Mouse (Mus musculus) left cerebral cortex, adult 2 months (tissue): ENCODE data around the gene Dcbld1. TPM values are rescaled to one million over a fixed set of nuclear protein-coding genes. Genes with fewer than 3 reads are reported as not detected.
A peak's percentile ranks its signal among the peaks of the same experiment; 100 is the strongest.

Source experiments
- DNase-seq, 2 experiments: peaks; one replicate each; pipeline ENCODE4 v3.0.0; 2021 to 2022; ENCODE audit warnings: low spot score in 2 of 2, mixed read lengths in 1 of 2; ENCODE audit errors: extremely low spot score in 1 of 2
- H3K27ac ChIP-seq: fragments of 200-600 bp; 2 replicates; pipeline ENCODE4 v1.8.1; 2022
- H3K4me3 ChIP-seq: fragments of 200-600 bp; 2 replicates; pipeline ENCODE4 v1.8.1; 2022
- CTCF ChIP-seq: fragments of 200-600 bp; IDR thresholded peaks from 2 replicates; pipeline ENCODE4 v1.8.1; 2022; ENCODE audit warnings: antibody characterized with exemption, mild to moderate bottlenecking, moderate library complexity
- intact Hi-C: fragments of 180-260 bp; cut with DNase I; formaldehyde crosslinking; loops from one replicate; pipeline ENCODE4 v1.15.1; 2025
- total RNA-seq, 2 experiments: library from RNA; stranded (reverse); gene quantifications; 2 replicates each; pipeline ENCODE4 v1.2.3; 2021

The Dcbld1 gene
- total RNA-seq, 2 experiments from 2014 or later = 5.1 to 5.7 TPM

DNA sequence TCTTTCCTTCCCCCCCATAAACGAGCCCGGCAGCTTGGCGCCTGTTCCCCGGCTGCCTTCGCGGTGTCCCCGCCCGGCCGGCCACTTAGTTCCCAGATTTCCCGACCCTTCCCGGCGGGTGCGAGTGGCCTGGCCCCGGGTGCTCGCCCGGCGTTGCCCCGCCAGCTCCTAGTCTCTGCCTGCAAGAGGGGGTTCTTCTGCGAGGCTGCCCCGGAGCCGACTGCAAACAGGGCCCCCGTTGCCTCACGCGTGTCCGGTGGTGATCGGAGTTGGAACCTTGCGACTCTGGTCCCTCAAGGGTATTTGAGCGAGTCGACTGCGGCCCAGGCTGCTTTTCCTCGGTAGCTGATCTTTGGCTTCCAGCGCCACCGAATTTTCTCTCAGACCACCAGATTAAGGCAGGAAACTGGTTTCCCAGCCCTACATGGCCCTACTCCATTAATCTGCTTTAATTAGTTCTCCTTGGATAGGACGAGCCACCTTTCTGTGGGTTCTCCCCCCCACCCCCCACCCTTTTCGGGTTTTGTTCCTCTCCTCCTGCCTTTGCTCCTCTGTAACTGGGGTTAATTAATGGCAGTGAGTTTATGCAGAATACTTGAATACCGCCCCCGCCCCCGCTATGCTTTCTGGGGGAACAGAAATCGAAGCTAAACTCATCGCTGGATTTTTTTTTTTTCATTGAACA is 692 bp downstream of the Dcbld1 start:
- intact Hi-C loops = loop anchor here (2.0 kb wide), 2 partner anchors 97 to 151 kb away; no protein-coding TSS in a partner anchor
- peak overlapping the region; percentile 64 for H3K4me3 ChIP-seq
- H3K27ac ChIP-seq = peak overlapping the region; percentile 58; the same call in 1 of the 2 replicates
- no peak for TF ChIP-seq CTCF
- peak in 1 of 2 experiments; percentile 23 for DNase-seq

DNA sequence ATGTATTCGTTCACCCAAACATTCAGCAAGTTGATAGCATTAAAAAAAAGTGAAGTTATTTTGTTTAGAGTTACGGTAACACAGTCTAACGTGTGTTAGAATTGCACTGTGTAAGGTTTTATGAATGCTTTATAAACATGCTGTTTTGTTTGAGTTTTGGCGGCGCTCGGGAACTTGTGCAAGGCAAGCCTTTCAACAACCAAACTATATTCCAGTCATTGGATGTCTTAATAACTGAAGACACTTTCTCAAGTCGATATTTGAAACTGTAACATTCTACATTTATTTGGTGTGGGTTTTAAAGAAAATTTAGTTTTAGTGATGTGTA is 1.2 kb downstream of the Dcbld1 start:
- no peak for TF ChIP-seq CTCF

DNA sequence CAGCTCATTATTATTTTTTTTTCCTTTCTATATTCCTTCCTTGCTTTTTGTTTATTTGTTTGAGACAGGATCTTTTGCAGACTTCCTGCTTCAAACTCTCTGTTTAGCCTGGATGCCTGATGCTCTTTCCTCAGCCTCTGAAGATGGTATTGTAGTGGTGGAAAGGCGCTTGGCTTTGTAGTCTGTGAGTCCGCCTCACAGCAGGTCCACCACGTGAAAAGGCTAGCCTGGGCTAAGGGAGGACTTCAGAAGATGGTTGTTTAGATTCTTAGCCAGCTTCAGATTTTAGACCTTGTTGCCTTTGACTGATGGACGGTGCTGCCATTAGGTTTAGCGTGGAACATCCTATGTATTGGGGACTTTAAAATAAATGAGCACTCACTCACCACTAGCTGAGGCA is 2.0 kb downstream of the Dcbld1 start:
- DNase-seq = no peak
- intact Hi-C loops = no loop called here
- no peak overlapping the region for H3K4me3 ChIP-seq
- TF ChIP-seq CTCF = no peak
- H3K27ac ChIP-seq = no peak overlapping the region

More for the DNA sequence above, 1.2 kb downstream of the Dcbld1 start:
- DNase-seq = no peak
- peak overlapping the region; percentile 64 for H3K4me3 ChIP-seq
- H3K27ac ChIP-seq = no peak overlapping the region
- intact Hi-C loops = no loop called here

DNA sequence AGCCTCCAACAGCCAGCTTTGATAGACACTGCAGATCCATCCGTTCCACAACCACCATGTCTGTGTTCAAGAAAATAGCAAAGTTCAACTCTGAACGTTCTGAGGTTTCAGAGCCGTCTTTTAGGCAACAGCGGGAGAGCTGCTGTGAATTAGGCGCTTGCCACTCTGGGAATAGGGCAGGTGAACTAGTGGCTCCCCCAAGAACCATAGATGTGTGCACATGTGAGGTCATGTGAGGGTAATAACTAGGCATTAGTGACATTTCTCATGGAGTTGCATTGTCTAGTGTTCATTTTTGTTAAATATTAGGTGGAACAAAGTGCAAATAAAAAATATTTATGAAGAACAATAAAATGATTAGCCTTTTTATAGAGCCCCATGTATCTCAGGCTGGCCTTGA is 8.6 kb downstream of the Dcbld1 start:
- Histone ChIP-seq H3K27ac (no peak overlapping the region), H3K4me3 (no peak overlapping the region)
- intact Hi-C loops = no loop called here
- DNase-seq = no peak
- no peak for TF ChIP-seq CTCF

DNA sequence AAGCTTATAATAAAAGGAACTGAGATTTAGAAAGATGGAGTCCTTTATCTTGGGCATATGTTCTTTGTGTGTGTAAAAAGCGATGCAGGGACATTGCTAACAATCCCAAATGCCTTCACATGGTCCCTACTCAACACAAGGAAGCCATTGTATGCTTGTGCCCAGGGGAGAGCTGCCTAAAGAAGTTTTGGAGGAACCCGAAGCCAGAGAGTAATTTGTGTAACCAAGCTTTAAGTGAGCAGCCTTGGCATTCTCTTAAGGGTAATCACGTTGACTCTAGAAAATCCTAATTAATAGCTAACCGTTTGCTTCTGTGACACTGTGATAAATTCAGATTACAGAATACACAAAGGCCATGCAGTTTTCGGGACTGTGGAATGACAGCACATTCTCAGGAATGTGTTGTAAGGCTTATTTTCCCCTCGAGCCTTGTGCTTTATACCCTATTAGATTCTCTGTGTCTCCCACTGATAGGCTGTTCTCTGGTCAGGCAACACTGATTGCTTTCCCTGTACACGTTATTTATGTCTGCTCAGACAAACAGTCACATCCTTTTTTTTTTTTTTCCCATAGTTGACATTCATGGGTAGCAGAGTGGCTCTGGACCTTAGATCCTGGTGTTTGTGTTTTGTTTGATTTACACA is 9.4 kb downstream of the Dcbld1 start:
- no peak for DNase-seq
- H3K27ac ChIP-seq = no peak overlapping the region
- no peak for TF ChIP-seq CTCF
- no peak overlapping the region for H3K4me3 ChIP-seq
- intact Hi-C loops = no loop called here

DNA sequence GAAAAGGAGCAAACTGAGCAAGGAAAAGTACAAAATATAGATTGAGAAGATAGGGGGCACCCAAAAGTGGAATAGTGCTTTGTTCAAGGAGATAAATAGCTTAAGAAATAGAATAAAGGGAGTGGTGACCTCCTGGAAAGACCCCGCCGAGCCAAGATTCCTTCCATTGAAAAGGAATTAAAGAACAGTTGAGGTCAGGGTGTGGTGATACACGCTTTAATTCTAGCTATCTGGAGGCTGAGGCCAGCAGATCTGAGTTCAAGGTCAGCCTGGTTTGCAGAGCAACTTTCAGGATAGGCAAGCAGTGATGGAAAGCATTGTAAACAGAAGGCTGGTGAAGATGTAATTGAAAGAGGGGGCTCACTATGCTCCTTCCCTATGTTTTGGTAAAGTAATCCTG is 12.8 kb downstream of the Dcbld1 start:
- H3K4me3 ChIP-seq = no peak overlapping the region
- TF ChIP-seq CTCF = no peak
- intact Hi-C loops = no loop called here
- DNase-seq = no peak
- no peak overlapping the region for H3K27ac ChIP-seq

GRCm38 (mm10) chr10:52252240-52252639 is 18.8 kb downstream of the Dcbld1 start:
- no peak for TF ChIP-seq CTCF
- H3K27ac ChIP-seq = no peak overlapping the region
- intact Hi-C loops = no loop called here
- H3K4me3 ChIP-seq = no peak overlapping the region
- no peak for DNase-seq

GRCm38 (mm10) chr10:52253426-52253825 is 20.0 kb downstream of the Dcbld1 start:
- intact Hi-C loops = no loop called here
- no peak for DNase-seq
- no peak for TF ChIP-seq CTCF
- Histone ChIP-seq H3K27ac (no peak overlapping the region), H3K4me3 (no peak overlapping the region)

GRCm38 (mm10) chr10:52257768-52258167 is 24.3 kb downstream of the Dcbld1 start:
- TF ChIP-seq CTCF = no peak
- Histone ChIP-seq H3K4me3 (no peak overlapping the region), H3K27ac (no peak overlapping the region)
- no peak for DNase-seq
- intact Hi-C loops = no loop called here

GRCm38 (mm10) chr10:52258180-52258948 is 24.9 kb downstream of the Dcbld1 start:
- no peak for TF ChIP-seq CTCF
- DNase-seq = no peak
- no peak overlapping the region for H3K27ac ChIP-seq
- intact Hi-C loops = no loop called here
- no peak overlapping the region for H3K4me3 ChIP-seq

- Histone ChIP-seq H3K27ac (no peak overlapping the region), H3K4me3 (no peak overlapping the region)
- DNase-seq = no peak
- intact Hi-C loops = no loop called here
- no peak for TF ChIP-seq CTCF
Observed at GRCm38 (mm10) chr10:52260209-52260608, 26.8 kb downstream of the Dcbld1 start.

DNA sequence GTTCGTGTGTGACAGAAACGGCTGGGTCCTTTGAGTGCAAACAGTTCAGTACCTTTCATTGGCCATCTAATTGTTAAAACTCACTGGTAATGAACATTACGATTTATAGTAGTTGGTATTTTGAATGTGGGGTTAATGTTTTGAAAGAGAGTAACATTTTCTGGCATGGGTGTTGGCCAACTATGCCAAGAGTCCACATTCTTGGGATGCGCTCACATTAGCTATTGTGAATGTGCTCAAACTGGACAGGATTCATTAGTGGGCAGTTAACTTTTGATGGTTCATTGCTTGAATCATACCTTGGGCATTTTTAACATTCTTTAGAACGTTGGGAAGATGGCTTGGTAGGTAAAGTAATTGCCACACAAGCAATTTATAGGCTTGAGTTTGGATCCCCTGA is 30.7 kb downstream of the Dcbld1 start:
- Histone ChIP-seq H3K4me3 (no peak overlapping the region), H3K27ac (no peak overlapping the region)
- no peak for TF ChIP-seq CTCF
- intact Hi-C loops = no loop called here
- no peak for DNase-seq
